Mouse (Mus musculus) liver, adult (tissue): ENCODE results near the gene Hist1h3f.
"Not testable (repeated sequence)": the region's sequence is repeated elsewhere in the genome, so short reads cannot be mapped to it uniquely, and the experiment has no call there.

Experiments used
- GATA4 ChIP-seq: IDR thresholded peaks from 2 replicates; pipeline ENCODE4 v1.6.1; 2014; ENCODE audit warnings: mild to moderate bottlenecking, low read length; ENCODE audit not compliant: insufficient replicate concordance

The Hist1h3f gene

DNA sequence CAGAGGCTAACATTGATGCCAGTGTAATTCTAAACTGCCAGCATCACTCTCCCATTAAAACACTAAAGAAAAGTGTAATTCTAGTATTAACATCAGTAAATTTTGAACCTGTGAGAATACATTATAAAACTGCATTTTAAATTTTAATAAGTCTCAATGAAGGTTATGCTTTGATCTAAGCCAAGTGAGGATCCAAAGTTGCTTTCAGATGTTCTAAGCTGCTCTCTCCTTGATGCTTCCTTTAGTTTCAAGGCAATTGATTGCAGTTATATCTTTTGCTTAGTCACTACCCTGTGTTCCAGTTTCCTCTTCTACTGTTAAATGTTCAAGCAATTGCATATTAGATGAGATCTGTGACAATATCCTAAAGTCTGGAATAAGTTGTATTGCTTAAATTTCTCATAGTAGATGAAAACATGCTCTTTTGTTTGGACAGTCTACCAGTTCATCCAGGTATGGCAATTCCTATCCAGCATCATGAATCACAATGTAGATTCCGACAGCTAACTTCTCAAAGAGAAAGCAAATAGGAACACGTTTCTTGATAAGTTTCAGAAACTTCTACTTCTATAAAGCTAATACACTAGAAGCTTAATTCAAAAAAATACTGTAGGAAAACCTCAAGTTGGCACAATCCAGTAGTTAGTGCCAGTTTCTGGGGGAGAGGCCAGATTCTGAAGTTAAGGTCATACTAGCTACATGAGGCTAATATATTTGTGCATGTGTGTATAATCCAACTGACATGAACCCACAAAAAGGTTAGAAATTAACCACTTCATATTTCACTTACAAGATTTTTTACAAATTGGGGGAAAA is 28.6 kb downstream of the Hist1h3f start:
- TF ChIP-seq GATA4, result no peak

DNA sequence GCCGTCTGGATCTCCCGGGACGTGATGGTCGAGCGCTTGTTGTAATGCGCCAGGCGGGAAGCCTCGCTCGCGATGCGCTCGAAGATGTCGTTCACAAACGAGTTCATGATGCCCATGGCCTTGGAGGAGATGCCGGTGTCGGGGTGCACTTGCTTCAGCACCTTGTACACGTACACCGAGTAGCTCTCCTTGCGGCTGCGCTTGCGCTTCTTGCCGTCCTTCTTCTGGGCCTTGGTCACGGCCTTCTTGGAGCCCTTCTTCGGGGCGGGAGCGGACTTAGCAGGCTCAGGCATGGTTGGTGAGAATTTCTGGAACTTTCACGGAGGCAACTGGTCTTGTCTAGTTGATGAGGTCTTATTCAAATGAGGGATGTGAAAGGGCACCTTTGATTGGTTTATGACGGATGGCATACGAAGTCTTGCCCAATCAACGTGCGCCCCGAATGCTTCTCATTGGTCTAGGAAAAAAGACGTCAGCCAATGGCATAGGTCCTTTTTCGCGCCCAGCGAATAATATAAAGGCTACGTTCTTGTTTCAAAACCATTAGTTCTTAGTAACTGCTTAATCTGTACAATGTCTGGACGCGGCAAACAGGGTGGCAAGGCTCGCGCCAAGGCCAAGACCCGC is 30.2 kb downstream of the Hist1h3f start, which contains the start of the genes Hist1h2bf and Hist1h2ad:
Hist1h2bf (minus strand) TSS at position 299 of the 627 bp plus-strand sequence.
Hist1h2ad (plus strand) TSS at position 484 of the 627 bp plus-strand sequence.
- TF ChIP-seq GATA4, result not testable (repeated sequence)

DNA sequence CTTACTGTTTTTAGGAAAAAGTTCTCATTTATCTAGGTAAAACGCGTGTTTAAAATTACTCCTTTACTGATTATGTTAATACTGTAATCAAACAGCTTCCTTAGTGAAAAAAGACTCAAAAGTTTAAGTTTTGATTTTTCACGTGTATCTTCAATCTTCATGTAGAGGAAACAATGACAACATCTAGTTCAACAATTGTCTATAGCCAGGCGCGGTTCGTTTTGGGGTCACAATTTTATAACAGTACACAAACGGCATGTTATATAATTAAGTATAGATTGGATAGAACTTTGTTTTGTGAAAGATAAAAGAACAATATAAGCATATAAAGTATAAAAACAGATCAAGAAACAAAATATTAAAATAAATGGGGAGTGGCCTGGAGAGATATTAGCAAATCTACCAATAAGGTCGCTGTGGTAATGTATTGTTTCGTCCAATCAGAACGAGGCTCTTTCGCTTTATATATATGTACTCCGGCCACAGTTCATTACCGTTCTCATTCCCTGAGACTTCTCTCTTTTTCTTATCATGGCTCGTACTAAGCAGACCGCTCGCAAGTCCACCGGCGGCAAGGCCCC is 31.5 kb downstream of the Hist1h3f start, which contains the start of gene Hist1h3d:
Hist1h3d (plus strand) TSS at position 493 of the 581 bp plus-strand sequence.
- TF ChIP-seq GATA4, result no peak

DNA sequence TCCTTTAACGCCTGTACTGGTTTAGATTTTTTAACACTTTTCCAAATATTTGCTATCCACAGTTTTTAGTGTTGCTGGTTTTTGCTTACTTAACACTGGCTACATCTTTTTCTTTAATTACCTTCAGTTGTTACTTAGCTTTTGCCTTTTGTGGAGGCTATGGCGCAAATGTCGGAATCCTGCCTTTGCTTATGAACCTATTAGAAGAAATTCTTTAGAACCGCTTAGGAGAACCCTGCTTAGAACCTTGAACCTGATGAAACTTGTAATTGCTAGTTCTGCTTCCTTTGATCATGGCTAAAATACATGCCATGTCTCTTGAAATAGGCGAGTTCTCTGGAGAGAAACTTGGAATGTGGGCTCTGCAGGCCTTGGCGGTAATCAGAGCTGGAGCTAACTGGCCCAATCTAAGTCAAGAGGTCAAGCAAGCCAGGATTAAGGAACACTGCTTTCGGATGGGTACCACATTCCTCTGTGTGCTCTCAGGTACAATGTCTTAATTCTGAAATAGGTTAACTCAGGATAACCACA is 32.6 kb downstream of the Hist1h3f start:
- TF ChIP-seq GATA4, result no peak

DNA sequence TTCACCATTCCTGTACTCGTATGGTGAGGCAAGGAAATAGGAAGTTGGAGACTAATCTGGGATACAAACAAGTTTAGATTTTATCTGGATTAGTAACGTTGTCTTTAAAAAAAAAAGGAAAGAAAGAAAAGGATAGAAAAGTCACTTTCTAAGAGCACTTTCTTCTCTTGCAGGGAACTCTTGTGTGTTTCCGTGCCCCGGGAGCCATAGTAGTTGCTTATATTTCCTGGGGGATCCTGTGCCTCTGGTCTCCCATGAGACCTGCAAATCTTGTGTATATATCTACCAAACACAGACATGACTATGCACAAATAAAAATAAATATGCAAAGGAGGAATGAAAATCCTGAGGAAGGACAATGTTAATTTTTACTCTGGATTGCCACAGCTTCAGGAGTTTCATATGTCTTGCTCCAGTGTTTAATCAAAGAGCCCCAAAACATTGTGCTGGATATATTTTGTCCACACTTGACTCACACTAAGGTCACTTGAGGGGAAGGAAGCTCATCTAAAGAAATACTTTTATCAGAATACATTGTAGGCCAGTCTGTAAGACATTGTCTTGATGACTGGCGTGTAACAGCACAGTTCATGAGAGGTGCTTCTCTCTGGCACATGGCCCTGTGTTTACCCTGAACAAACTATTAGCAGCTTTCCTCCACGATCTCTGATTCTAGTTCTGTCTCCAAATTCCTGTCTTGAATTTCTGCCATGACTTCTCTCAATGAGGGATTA is 33.2 kb downstream of the Hist1h3f start:
- no peak for TF ChIP-seq GATA4

DNA sequence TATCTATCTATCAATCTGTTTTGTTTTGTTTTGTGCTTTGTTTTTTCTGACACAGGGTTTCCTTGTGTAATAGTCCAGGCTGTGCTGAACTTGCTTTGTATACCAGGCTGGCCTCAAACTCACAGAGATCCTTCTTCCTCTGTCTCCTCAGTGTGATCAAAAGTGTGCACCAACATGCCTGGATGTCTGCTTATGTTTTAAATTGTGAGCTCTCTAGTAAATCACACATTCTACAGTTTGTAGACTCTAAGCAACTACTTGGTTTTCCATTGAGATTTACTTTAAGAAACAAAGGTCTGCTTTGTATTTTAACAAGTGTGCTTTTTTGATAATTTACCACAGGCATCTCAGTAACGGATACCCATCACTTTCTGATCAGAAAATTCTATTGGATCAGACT is 34.0 kb downstream of the Hist1h3f start:
- TF ChIP-seq GATA4, result no peak

DNA sequence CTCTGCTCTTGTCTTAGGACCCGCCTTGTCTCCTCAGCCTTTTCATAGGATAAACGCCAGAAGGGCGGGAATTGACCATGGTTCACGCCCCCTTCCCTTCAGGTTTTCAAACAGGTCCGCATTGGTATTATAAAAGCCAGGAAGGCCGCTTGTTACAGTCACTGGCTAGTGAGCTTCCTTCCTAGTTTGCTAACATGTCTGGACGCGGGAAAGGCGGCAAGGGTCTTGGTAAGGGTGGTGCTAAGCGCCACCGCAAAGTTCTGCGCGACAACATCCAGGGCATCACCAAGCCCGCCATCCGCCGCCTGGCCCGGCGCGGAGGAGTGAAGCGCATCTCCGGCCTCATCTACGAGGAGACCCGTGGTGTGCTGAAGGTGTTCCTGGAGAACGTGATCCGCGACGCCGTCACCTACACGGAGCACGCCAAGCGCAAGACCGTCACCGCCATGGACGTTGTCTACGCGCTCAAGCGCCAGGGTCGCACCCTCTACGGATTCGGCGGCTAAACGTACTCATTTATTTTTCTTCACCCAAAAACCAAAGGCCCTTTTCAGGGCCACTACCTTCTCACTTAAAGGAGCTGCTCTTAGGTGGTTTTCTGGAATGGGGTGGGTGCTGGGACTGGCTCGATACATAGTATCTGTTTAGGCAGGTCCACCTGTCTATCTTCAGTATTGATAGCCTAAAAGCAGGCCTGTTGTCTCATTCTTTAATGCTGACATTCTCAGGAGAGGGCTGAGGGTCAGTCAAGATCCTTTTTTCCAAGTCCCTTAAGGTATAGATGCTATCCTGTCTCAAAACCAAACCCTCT is 37.8 kb downstream of the Hist1h3f start, which contains the start of gene Hist1h4d:
Hist1h4d (plus strand) TSS at position 191 of the 811 bp plus-strand sequence.
- TF ChIP-seq GATA4, result no peak

DNA sequence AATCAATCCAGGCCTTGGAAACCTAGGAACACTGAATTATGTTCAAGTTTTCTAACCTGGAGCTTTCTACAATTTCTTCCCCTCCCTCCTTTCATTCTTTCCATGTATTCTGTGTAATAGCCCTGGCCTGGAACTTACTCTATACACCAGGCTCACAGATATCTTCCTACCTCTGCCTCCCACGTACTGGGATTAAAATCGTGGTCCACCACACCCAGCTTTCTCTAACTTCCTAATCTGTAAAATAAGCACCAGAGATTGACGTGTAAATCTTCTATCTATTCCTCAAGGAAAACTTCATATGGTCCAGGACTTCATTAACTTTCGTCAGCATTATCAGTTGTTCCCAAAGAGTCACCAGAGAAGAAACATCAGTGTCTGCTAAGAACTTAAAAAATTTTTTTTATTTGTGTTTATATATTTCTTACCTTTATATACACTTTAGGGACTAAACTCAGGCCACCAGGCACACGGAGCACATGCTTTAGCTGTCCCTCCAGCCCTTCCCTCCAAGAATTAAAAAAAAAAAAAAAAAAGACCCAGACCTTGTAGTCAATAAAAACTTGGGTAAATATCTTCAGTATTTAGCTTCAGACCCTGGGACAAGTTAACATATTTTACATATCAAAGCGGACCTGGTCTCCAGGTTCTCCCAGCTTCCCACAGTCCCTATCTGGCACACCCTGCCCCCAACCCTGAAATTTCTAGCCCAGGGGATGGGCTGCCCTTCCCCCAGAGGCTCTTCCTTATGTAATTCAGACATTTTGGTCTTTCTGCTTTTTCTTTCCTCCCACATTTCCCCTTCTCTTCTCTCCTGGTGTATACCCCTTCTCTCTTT is 38.6 kb downstream of the Hist1h3f start:
- TF ChIP-seq GATA4, result no peak

DNA sequence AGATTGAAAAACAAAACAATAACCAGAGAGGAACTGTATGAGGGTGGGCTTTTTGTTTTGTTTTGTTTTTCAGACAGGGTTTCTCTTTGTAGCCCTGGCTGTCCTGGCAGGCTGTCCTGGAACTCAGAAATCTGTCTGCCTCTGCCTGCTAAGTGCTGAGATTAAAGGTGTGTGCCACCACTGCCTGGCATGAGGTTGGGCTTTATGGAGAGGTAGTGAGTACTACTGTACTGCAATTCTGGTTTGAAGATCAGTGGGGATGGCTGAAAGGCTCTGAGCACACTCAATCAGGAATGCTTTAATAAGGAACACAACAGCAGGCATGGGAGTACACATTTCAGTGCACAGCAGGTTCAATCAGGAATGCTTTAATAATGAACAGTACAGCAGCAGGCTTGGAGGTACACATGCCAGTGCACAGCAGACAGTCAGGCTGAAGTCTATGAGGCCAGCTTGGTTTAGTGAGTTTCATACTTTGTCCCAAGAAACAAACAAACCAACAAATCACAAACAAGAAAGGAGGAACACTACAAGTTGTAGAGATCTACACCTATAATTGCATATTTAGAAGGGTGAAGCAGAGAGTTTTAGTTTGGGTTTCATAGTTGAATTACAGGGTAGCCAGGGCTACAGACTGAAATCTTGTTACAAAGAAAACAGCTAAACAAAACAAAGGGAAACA is 39.7 kb downstream of the Hist1h3f start:
- no peak for TF ChIP-seq GATA4

DNA sequence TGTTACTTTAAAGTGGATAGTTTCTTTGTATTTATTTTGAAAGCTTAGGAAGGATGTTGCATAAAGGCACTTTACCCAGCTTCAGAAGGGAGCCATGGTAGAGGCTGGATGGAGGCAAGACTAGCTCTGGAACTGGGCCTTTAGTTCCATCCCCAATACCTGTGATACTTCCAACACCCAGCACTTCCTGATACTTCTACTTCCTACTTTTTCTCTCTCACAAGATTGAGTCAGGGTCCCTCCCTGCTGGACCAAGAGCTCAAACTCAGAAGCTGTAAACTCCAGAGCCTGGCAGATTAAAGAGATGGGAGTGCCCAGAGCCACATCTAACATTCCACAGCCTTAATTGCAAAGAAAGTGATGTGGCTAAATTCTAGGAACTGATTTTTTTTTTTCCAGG is 40.5 kb downstream of the Hist1h3f start:
- no peak for TF ChIP-seq GATA4

DNA sequence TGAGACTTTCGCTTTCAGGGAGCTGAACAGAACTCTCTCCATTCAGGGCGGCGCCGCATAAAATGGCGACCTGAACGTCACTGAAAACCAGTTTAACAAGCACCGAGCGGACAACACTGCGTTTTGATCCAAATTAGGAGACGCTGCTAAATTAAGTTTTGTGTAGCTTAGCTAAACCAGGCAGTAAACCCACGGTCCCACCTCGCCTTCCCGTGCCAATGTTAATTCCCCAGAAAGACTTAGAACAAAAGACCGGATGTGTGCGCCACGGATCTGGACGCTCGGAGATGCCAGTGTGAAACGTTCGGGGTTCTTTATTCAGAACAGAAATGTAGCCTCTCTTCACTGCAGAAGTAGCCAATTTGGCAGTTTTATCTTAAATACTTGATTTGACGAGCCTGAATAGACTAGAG is 41.2 kb downstream of the Hist1h3f start:
- TF ChIP-seq GATA4, result no peak

DNA sequence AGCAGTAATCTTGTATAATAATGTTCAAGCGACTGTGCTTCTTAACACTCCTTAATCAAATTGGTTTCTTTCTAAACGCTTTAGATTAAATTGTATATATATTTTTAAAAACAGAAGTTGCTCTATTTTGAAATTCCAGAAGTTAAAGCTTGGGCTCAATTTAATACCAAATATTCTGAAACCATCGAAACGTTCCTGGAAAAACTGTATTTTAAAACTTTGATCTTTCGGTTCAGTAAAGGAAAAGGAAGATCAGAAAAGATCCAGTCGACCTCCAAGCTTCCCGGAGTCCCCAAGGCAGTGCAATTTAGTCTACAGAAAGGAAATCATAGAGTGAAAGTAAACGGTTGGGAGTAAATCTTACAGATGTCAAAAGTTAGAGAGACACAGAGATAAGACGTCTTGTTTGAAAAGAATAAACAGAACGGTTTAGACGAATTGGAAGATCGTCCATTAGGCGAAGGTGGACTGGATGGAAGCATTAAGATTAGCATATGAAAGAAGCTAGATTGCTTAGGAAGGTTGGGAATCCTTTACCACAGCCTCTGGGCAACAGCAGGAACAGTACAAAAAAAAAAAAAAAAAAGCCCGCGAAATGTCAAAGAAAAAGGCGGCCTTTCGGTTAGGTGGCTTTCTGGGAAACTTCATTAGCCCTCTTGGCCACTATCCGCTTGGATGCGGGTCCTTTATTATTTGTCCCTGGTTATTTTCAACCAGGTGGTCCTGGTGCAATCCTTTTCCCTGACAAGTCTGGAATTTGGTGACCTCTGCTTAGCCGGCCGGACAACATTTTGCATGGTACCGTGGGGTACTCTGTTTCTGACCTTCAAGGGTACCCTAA is 42.5 kb downstream of the Hist1h3f start:
- TF ChIP-seq GATA4, result no peak
